ENCODE assay signal across 10 mouse cellular contexts in genomic region chr5:114139175-114139574, GRCm38 (mm10). TPM values are rescaled to one million over a fixed set of nuclear protein-coding genes. Genes with fewer than 3 reads are reported as not detected.
A peak's percentile ranks its signal among the peaks of the same experiment; 100 is the strongest.
DNase-seq lines count a peak whose midpoint lies in the region; ATAC-seq lines count a peak whose summit lies in the region.
"Had no signal": no experiment of that assay in that cellular context is flagged by ENCODE, and none has a peak within 500 bp of the region (broad histone marks: within the 10 kb centered on the region; RNA-seq: fewer than 3 reads in every experiment).

No protein-coding gene starts in this region.

- H3K27me3 ChIP-seq in lung, embryonic 16.5 days (ENCODE audit: control insufficient read depth, insufficient read depth, low read depth, low read length): no peaks in the 10 kb centered on the region

- DNase-seq in urinary bladder, postnatal 25 days (ENCODE audit: low spot score): peak; percentile 43
- DNase-seq in urinary bladder, postnatal 10 days (ENCODE audit: low spot score): no peak
- DNase-seq in frontal cortex, postnatal 14 days (ENCODE audit: low spot score in 2 of 2): peak; percentile 65 to 77
- peak; percentile 95 for DNase-seq in heart, postnatal 4 days
- DNase-seq in layer of hippocampus, adult 11-12 months (ENCODE audit: low spot score): peak; percentile 81
- peak; percentile 54 to 71 for DNase-seq in right cerebral cortex, adult 2 months (ENCODE audit: low spot score in 2 of 2)
- DNase-seq in T-cell, adult 2 months (ENCODE audit: low spot score): no peak

- H3K4me2 ChIP-seq in lung, embryonic 16.5 days (ENCODE audit: low read depth, low read length): peak overlapping the region; percentile 12

- no peak overlapping the region for H3K9ac ChIP-seq in lung, embryonic 16.5 days (ENCODE audit: low read length)

- peaks cover 25% of the 10 kb centered on the region for H3K4me1 ChIP-seq in lung, embryonic 16.5 days (replicated peaks; ENCODE audit: control insufficient read depth, insufficient read depth, low read length)

- H3K4me3 ChIP-seq in lung, embryonic 16.5 days (ENCODE audit: low read length): no peak overlapping the region

- H3K9me3 ChIP-seq in lung, embryonic 16.5 days (ENCODE audit: control insufficient read depth, low read length): no peaks in the 10 kb centered on the region
- H3K9me3 ChIP-seq: G1E had no signal

- peak; percentile 89 for ATAC-seq in lung, embryonic 16.5 days (ENCODE audit: low read depth)

- H3K27ac ChIP-seq in lung, embryonic 16.5 days (ENCODE audit: low read length): peak overlapping the region; percentile 83

- WGBS in lung, embryonic 16.5 days: 15% methylated on average over 9 of the region's 9 CpGs

- 0 out of 2 replicates have a peak, but pooled peaks cover 2% of the 10 kb centered on the region for H3K36me3 ChIP-seq in lung, embryonic 16.5 days (ENCODE audit: control insufficient read depth, insufficient read depth, low read length)

RNA-seq across cellular contexts. Expression of gene Acacb, which starts 7.2 kb away (rescaled TPM):
- total RNA-seq in heart, postnatal 4 days (2021): 100 to 1,000 TPM; 101 to 102 TPM
- polyA plus RNA-seq in lung, embryonic 16.5 days (2015; fragmentation: Nextera tagmentation; extraction: Ambion mirVana): 2.0 and 2.3 TPM in 2 replicates

RNA-seq across cellular contexts. Expression of gene Ung, which starts 9.0 kb away (rescaled TPM):
- 10 to 100 TPM; 34.0 to 40.7 TPM for total RNA-seq in heart, postnatal 4 days (2021)
- 33.8 and 38.6 TPM in 2 replicates for polyA plus RNA-seq in lung, embryonic 16.5 days (2015; fragmentation: Nextera tagmentation; extraction: Ambion mirVana)

RNA-seq across cellular contexts. Expression of gene Alkbh2, which starts 11.2 kb away (rescaled TPM):
- total RNA-seq in heart, postnatal 4 days (2021): 1 to 10 TPM; 4.8 to 6.4 TPM
- polyA plus RNA-seq in lung, embryonic 16.5 days (2015; fragmentation: Nextera tagmentation; extraction: Ambion mirVana): 6.3 and 8.0 TPM in 2 replicates

RNA-seq across cellular contexts. Expression of gene Svop, which starts 47.8 kb away (rescaled TPM):
- under 1 TPM in 1 of 2 experiments, not detected in 1; 0.20 TPM for total RNA-seq in heart, postnatal 4 days (2021)
- 0.30 and 0.41 TPM in 2 replicates for polyA plus RNA-seq in lung, embryonic 16.5 days (2015; fragmentation: Nextera tagmentation; extraction: Ambion mirVana)
- total RNA-seq: hematopoietic stem cell, adult 5-6 weeks had no signal
- polyA plus RNA-seq: G1E had no signal

Comparison
In these comparisons a context has a peak if more than half of its experiments do, and no peak if none do; other contexts are left out.
1. DNase-seq: peak in urinary bladder, postnatal 25 days (single experiment), frontal cortex, postnatal 14 days (2 of 2), heart, postnatal 4 days (single experiment), layer of hippocampus, adult 11-12 months (single experiment) and right cerebral cortex, adult 2 months (2 of 2); none in urinary bladder, postnatal 10 days (single experiment) and T-cell, adult 2 months (single experiment).